ENCODE assay signal across 8 mouse cellular contexts in genomic region chr13:102658223-102658839, GRCm38 (mm10). TPM values are rescaled to one million over a fixed set of nuclear protein-coding genes. Genes with fewer than 3 reads are reported as not detected.
A peak's percentile ranks its signal among the peaks of the same experiment; 100 is the strongest.
DNase-seq lines count a peak whose midpoint lies in the region; ATAC-seq and TF ChIP-seq lines count a peak whose summit lies in the region.

No protein-coding gene starts in this region.

- H3K9me3 ChIP-seq in liver, embryonic 11.5 days (ENCODE audit: control insufficient read depth, low read length) = no peaks in the 10 kb centered on the region
- H3K9me3 ChIP-seq in forebrain, embryonic 11.5 days (ENCODE audit: control insufficient read depth, low read length) = no peaks in the 10 kb centered on the region
- H3K9me3 ChIP-seq in midbrain, embryonic 13.5 days = no peaks in the 10 kb centered on the region

- no peak overlapping the region for H3K4me2 ChIP-seq in liver, embryonic 11.5 days
- H3K4me2 ChIP-seq in forebrain, embryonic 11.5 days (ENCODE audit: low read depth, low read length, severe bottlenecking) = no peak overlapping the region
- H3K4me2 ChIP-seq in midbrain, embryonic 13.5 days (replicated peaks) = no peak overlapping the region

- no peaks in the 10 kb centered on the region for H3K36me3 ChIP-seq in liver, embryonic 11.5 days (ENCODE audit: control insufficient read depth, insufficient read depth, low read length)
- no peaks in the 10 kb centered on the region for H3K36me3 ChIP-seq in small intestine, adult 2 months (ENCODE audit: control insufficient read depth, insufficient read depth, low read length)
- H3K36me3 ChIP-seq in forebrain, embryonic 11.5 days (ENCODE audit: control insufficient read depth, insufficient read depth, low read length) = no peaks in the 10 kb centered on the region
- H3K36me3 ChIP-seq in midbrain, embryonic 13.5 days = no peaks in the 10 kb centered on the region

- no peaks in the 10 kb centered on the region for H3K27me3 ChIP-seq in liver, embryonic 11.5 days (replicated peaks; ENCODE audit: control insufficient read depth, insufficient read depth, low read length)
- no peaks in the 10 kb centered on the region for H3K27me3 ChIP-seq in small intestine, adult 2 months (ENCODE audit: control insufficient read depth, insufficient read depth, low read length)
- H3K27me3 ChIP-seq in forebrain, embryonic 11.5 days (ENCODE audit: control insufficient read depth, insufficient read depth, low read length) = no peaks in the 10 kb centered on the region
- no peaks in the 10 kb centered on the region for H3K27me3 ChIP-seq in midbrain, embryonic 13.5 days

- H3K9ac ChIP-seq in liver, embryonic 11.5 days (ENCODE audit: low read depth, low read length) = no peak overlapping the region
- H3K9ac ChIP-seq in forebrain, embryonic 11.5 days (ENCODE audit: low read length) = no peak overlapping the region
- no peak overlapping the region for H3K9ac ChIP-seq in midbrain, embryonic 13.5 days (replicated peaks)

- no peak overlapping the region for H3K4me3 ChIP-seq in liver, embryonic 11.5 days (ENCODE audit: low read depth, low read length)
- H3K4me3 ChIP-seq in small intestine, adult 2 months (ENCODE audit: low read depth, low read length) = no peak overlapping the region
- H3K4me3 ChIP-seq in forebrain, embryonic 11.5 days (ENCODE audit: low read depth, low read length) = no peak overlapping the region
- H3K4me3 ChIP-seq in midbrain, embryonic 13.5 days (replicated peaks) = no peak overlapping the region

- no peak for TF ChIP-seq POLR2A in small intestine, adult 2 months (IDR thresholded peaks at IDR 0.05; ENCODE audit: low read depth, low read length)

- ATAC-seq in liver, embryonic 11.5 days (replicated peaks; ENCODE audit: low FRiP score) = no peak
- no peak for ATAC-seq in forebrain, embryonic 11.5 days (replicated peaks; ENCODE audit: low FRiP score)
- no peak for ATAC-seq in midbrain, embryonic 13.5 days

- 67% methylated on average over 6 of the region's 6 CpGs for WGBS in liver, embryonic 11.5 days
- 56% methylated on average over 6 of the region's 6 CpGs for WGBS in small intestine, adult 2 months
- WGBS in forebrain, embryonic 11.5 days = 87% methylated on average over 6 of the region's 6 CpGs
- WGBS in midbrain, embryonic 13.5 days = 79% methylated on average over 6 of the region's 6 CpGs

- no peaks in the 10 kb centered on the region for H3K4me1 ChIP-seq in liver, embryonic 11.5 days (replicated peaks; ENCODE audit: control insufficient read depth, insufficient read depth, low read length)
- no peaks in the 10 kb centered on the region; the same call in 1 of the 2 replicates for H3K4me1 ChIP-seq in small intestine, adult 2 months (ENCODE audit: control insufficient read depth, insufficient read depth, insufficient read length, low read length)
- H3K4me1 ChIP-seq in forebrain, embryonic 11.5 days (replicated peaks; ENCODE audit: control insufficient read depth, insufficient read depth, low read length) = no peaks in the 10 kb centered on the region
- no peaks in the 10 kb centered on the region for H3K4me1 ChIP-seq in midbrain, embryonic 13.5 days (replicated peaks)

- DNase-seq in liver, embryonic 11.5 days (ENCODE audit: low spot score) = peak; percentile 23
- no peak for DNase-seq in liver
- peak; percentile 60 to 65 for DNase-seq in cerebellum, postnatal 36 days
- peak; percentile 48 for DNase-seq in kidney, adult 9 months
- DNase-seq in B cell, adult 2 months = no peak
- no peak for DNase-seq in forebrain, embryonic 11.5 days (ENCODE audit: low spot score)

- H3K27ac ChIP-seq in liver, embryonic 11.5 days (ENCODE audit: low read depth, low read length) = no peak overlapping the region
- H3K27ac ChIP-seq in small intestine, adult 2 months (ENCODE audit: insufficient read depth, low read depth, low read length) = peak overlapping the region; percentile 81; the same call in 1 of the 2 replicates
- H3K27ac ChIP-seq in forebrain, embryonic 11.5 days (ENCODE audit: low read depth, low read length) = no peak overlapping the region
- no peak overlapping the region for H3K27ac ChIP-seq in midbrain, embryonic 13.5 days

- TF ChIP-seq CTCF in small intestine, adult 2 months (IDR thresholded peaks at IDR 0.05; ENCODE audit: extremely low read depth, insufficient read length, insufficient replicate concordance, low read depth, low read length) = no peak

RNA-seq across cellular contexts. Expression of gene Cd180, which starts 35.0 kb away (rescaled TPM):
- 0.68 and 1.7 TPM in 2 replicates for polyA plus RNA-seq in liver, embryonic 11.5 days (2014; fragmentation: Nextera tagmentation; extraction: Ambion mirVana)
- polyA plus RNA-seq in small intestine, adult 2 months (2012; rRNA removed) = 0.28 and 0.76 TPM in 2 replicates
- 0.41 and 0.60 TPM in 2 replicates for polyA plus RNA-seq in forebrain, embryonic 11.5 days (2014; fragmentation: Nextera tagmentation; extraction: Ambion mirVana)
- polyA plus RNA-seq in midbrain, embryonic 13.5 days (2015; fragmentation: Nextera tagmentation; extraction: Ambion mirVana) = 0.30 and 0.36 TPM in 2 replicates

Comparison
In these comparisons a context has a peak if more than half of its experiments do, and no peak if none do; other contexts are left out.
1. DNase-seq: peak in liver, embryonic 11.5 days (single experiment), cerebellum, postnatal 36 days (2 of 2) and kidney, adult 9 months (single experiment); none in liver (single experiment), B cell, adult 2 months (0 of 2) and forebrain, embryonic 11.5 days (single experiment).